Mouse (Mus musculus) liver, embryonic 14.5 days (tissue): ENCODE measurements at regions not wholly inside any gene's neighbourhood (a gene's known extent, or its start where the extent isn't known, plus 50 kb on each side); places are given as distances from the start of the nearest gene placed in this dataset.

ENCODE experiments used
- ATAC-seq: fragments of 200-750 bp; cut with Nextera tagmentation; 2 replicates; pipeline ENCODE4 v1.8.0; 2017; ENCODE audit warnings: moderate number of reproducible peaks, mild to moderate bottlenecking, moderate library complexity; ENCODE audit not compliant: insufficient read depth
- DNase-seq, 3 experiments: peaks; one replicate each; pipeline ENCODE4 v3.0.0-alpha.2; 2012 to 2013; ENCODE audit warnings: low read depth in 3 of 3, low spot score in 3 of 3
- H3K27ac ChIP-seq: fragments of 300-500 bp; sonication (generic); 2 replicates; pipeline ENCODE4 v1.5.1; 2014; ENCODE audit warnings: moderate library complexity, mild to moderate bottlenecking, control low read depth, inconsistent platforms
- H3K27me3 ChIP-seq: fragments of 300-500 bp; sonication (generic); 2 replicates; pipeline ENCODE4 v1.6.1; 2014; ENCODE audit warnings: mild to moderate bottlenecking, low read length, moderate library complexity; ENCODE audit not compliant: control insufficient read depth, insufficient read depth
- H3K36me3 ChIP-seq: fragments of 300-500 bp; sonication (generic); replicated peaks from 2 replicates; pipeline ENCODE4 v1.6.1; 2014; ENCODE audit warnings: low read depth; ENCODE audit not compliant: control insufficient read depth, insufficient read depth
- H3K4me1 ChIP-seq, 2 experiments: fragments of 200-500 bp in 1 of 2; fragments of 300-500 bp in 1 of 2; sonication (generic) in 1 of 2; replicated peaks; 2 replicates each; pipeline ENCODE4 v1.6.1; 2012 to 2014; ENCODE audit warnings: antibody characterized with exemption in 1 of 2, inconsistent platforms in 1 of 2, low read length in 1 of 2; ENCODE audit not compliant: control insufficient read depth in 2 of 2, insufficient read depth in 2 of 2
- H3K4me2 ChIP-seq: fragments of 300-500 bp; sonication (generic); 2 replicates; pipeline ENCODE4 v1.6.1; 2014; ENCODE audit warnings: low read depth, mild to moderate bottlenecking, control low read depth, moderate library complexity
- H3K4me3 ChIP-seq, 2 experiments: fragments of 200-500 bp in 1 of 2; fragments of 300-500 bp in 1 of 2; sonication (generic) in 1 of 2; 2 replicates each; pipeline ENCODE4 v1.5.1; 2012 to 2014; ENCODE audit warnings: low read depth in 2 of 2, low read length in 2 of 2, mild to moderate bottlenecking in 2 of 2, control low read depth in 1 of 2, inconsistent platforms in 1 of 2, moderate library complexity in 1 of 2; ENCODE audit not compliant: insufficient read depth in 1 of 2
- H3K9ac ChIP-seq: fragments of 300-500 bp; sonication (generic); replicated peaks from 2 replicates; pipeline ENCODE4 v1.6.1; 2014; ENCODE audit warnings: mild to moderate bottlenecking, control low read depth, moderate library complexity
- H3K9me3 ChIP-seq: fragments of 300-500 bp; sonication (generic); 2 replicates; pipeline ENCODE4 v1.6.1; 2016; ENCODE audit warnings: low read length, mixed read lengths; ENCODE audit not compliant: control insufficient read depth
- CTCF ChIP-seq: IDR thresholded peaks from 2 replicates; pipeline ENCODE4 v1.5.1; 2016; ENCODE audit warnings: antibody characterized with exemption, low read depth, control low read depth
- EP300 ChIP-seq: IDR thresholded peaks from 2 replicates; pipeline ENCODE4 v1.6.1; 2016; ENCODE audit warnings: antibody characterized with exemption, low read depth
- WGBS: fragments of 180-500 bp; shearing (Covaris S2); extraction: QIAGEN DNeasy Blood & Tissue Kit; methylation state at CpG from one replicate; pipeline ENCODE4 v1.1.7; 2014; ENCODE audit not compliant: insufficient replicate concordance; 5-methylcytosine and 5-hydroxymethylcytosine counted together

GRCm38 (mm10) chr9:91666667-91667066 is 301.1 kb upstream of the Zic1 start:
- H3K4me3 ChIP-seq, result no peak overlapping the region
- no peak overlapping the region for H3K9ac ChIP-seq
- H3K27me3 ChIP-seq, result no peaks in the 10 kb centered on the region
- H3K9me3 ChIP-seq, result no peaks in the 10 kb centered on the region
- 32% methylated on average over 1 of the region's 1 CpGs for WGBS
- no peaks in the 10 kb centered on the region for H3K36me3 ChIP-seq
- H3K4me2 ChIP-seq, result no peak overlapping the region
- ATAC-seq (no peak), DNase-seq (no peak)
- no peak overlapping the region for H3K27ac ChIP-seq
- TF ChIP-seq CTCF (no peak), EP300 (no peak)
- H3K4me1 ChIP-seq, result no peaks in the 10 kb centered on the region

- no peak overlapping the region for H3K27ac ChIP-seq
- WGBS, result 37% methylated on average over 2 of the region's 2 CpGs
- H3K4me1 ChIP-seq, result no peaks in the 10 kb centered on the region
- H3K36me3 ChIP-seq, result no peaks in the 10 kb centered on the region
- H3K4me2 ChIP-seq, result no peak overlapping the region
- H3K9ac ChIP-seq, result no peak overlapping the region
- no peaks in the 10 kb centered on the region for H3K9me3 ChIP-seq
- DNase-seq, result no peak
- no peak overlapping the region for H3K4me3 ChIP-seq
- TF ChIP-seq CTCF (no peak), EP300 (no peak)
- no peaks in the 10 kb centered on the region for H3K27me3 ChIP-seq
- no peak for ATAC-seq
These were observed 294.5 kb upstream of the Zic1 start for GRCm38 (mm10) chr9:91660089-91660488.

GRCm38 (mm10) chr9:91654071-91654470 is 288.5 kb upstream of the Zic1 start:
- H3K9ac ChIP-seq, result no peak overlapping the region
- no peak overlapping the region for H3K4me2 ChIP-seq
- H3K27ac ChIP-seq, result no peak overlapping the region
- TF ChIP-seq EP300, result no peak
- TF ChIP-seq CTCF, result no peak
- H3K36me3 ChIP-seq, result no peaks in the 10 kb centered on the region
- no peaks in the 10 kb centered on the region for H3K4me1 ChIP-seq
- H3K4me3 ChIP-seq, result no peak overlapping the region
- 42% methylated on average over 4 of the region's 4 CpGs for WGBS
- ATAC-seq (no peak), DNase-seq (no peak)
- H3K9me3 ChIP-seq, result no peaks in the 10 kb centered on the region
- no peaks in the 10 kb centered on the region for H3K27me3 ChIP-seq

- Histone ChIP-seq H3K27me3 (no peaks in the 10 kb centered on the region), H3K36me3 (no peaks in the 10 kb centered on the region), H3K4me3 (no peak overlapping the region), H3K9ac (no peak overlapping the region), H3K4me2 (no peak overlapping the region), H3K9me3 (no peaks in the 10 kb centered on the region), H3K4me1 (no peaks in the 10 kb centered on the region), H3K27ac (no peak overlapping the region)
- TF ChIP-seq EP300 (no peak), CTCF (no peak)
- no peak for ATAC-seq
- WGBS, result 53% methylated on average over 8 of the region's 8 CpGs
- no peak for DNase-seq
These were observed 286.9 kb upstream of the Zic1 start for GRCm38 (mm10) chr9:91652384-91653100.

GRCm38 (mm10) chr9:91610401-91610800 is 244.8 kb upstream of the Zic1 start:
- H3K27me3 ChIP-seq, result no peaks in the 10 kb centered on the region
- WGBS, result 27% methylated on average over 2 of the region's 2 CpGs

More at GRCm38 (mm10) chr9:91610401-91610800, 244.8 kb upstream of the Zic1 start:
- Histone ChIP-seq H3K27ac (no peak overlapping the region), H3K9ac (no peak overlapping the region), H3K4me3 (no peak overlapping the region), H3K9me3 (no peaks in the 10 kb centered on the region), H3K36me3 (no peaks in the 10 kb centered on the region), H3K4me1 (no peaks in the 10 kb centered on the region), H3K4me2 (no peak overlapping the region)
- TF ChIP-seq CTCF, result no peak
- TF ChIP-seq EP300, result no peak
- DNase-seq (no peak), ATAC-seq (no peak)
